Mouse (Mus musculus): Measurements from ENCODE around the gene Ube2t.

DNA sequence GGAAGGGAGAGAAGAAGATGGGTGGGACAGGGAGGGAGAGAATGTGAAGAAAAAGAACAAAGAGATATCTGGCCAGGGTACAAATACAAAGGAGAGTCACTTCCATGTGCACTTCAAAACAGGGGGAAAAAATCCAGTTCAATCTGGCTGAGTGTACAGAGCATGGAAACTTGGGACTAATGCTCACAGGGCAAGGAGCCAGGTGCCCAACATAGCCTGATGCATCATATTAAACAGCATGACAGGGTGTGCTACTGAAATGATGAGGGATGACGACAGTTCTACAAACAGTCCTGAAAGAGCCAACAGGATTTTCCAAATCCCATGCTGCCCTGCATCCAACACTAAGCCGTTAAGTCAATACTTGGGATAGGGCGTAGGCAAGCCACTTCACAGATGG, 12.4 kb upstream of the Ube2t start:
- no peak for TF ChIP-seq CTCF (IDR thresholded peaks at IDR 0.05; ENCODE audit: low read depth, low read length)
- no peak for TF ChIP-seq POLR2A (IDR thresholded peaks at IDR 0.05; ENCODE audit: extremely low read depth, insufficient read depth, low read length)

Measured in liver, adult 2 months (tissue).